Mouse (Mus musculus) lung, adult 2 months (tissue): Measurements from ENCODE around the gene Rbpms2.

Experiments used
- CTCF ChIP-seq: fragments of 200-500 bp; IDR thresholded peaks from 2 replicates; pipeline ENCODE4 v1.5.1; 2011; ENCODE audit warnings: mild to moderate bottlenecking, low read length, control low read depth; ENCODE audit not compliant: insufficient read depth
- POLR2A ChIP-seq: fragments of 200-500 bp; IDR thresholded peaks from 2 replicates; pipeline ENCODE4 v1.6.1; 2011; ENCODE audit warnings: low read depth, mild to moderate bottlenecking, control low read depth, low read length, borderline replicate concordance; ENCODE audit errors: extremely low read depth

- no peak for TF ChIP-seq CTCF
- no peak for TF ChIP-seq POLR2A
These were observed 66.9 kb downstream of the Rbpms2 start for GRCm38 (mm10) chr9:65696337-65696736.
